Mouse (Mus musculus) spleen, adult 2 months (tissue): ENCODE measurements around the gene Kcne3.

Experiments
- CTCF ChIP-seq: fragments of 200-500 bp; IDR thresholded peaks from 2 replicates; pipeline ENCODE4 v1.5.1; 2011; ENCODE audit warnings: mild to moderate bottlenecking, inconsistent platforms; ENCODE audit not compliant: insufficient read depth, insufficient read length, insufficient replicate concordance; ENCODE audit errors: extremely low read depth
- POLR2A ChIP-seq: fragments of 200-500 bp; IDR thresholded peaks from 2 replicates; pipeline ENCODE4 v1.6.1; 2011; ENCODE audit warnings: low read depth, low read length, inconsistent platforms

DNA sequence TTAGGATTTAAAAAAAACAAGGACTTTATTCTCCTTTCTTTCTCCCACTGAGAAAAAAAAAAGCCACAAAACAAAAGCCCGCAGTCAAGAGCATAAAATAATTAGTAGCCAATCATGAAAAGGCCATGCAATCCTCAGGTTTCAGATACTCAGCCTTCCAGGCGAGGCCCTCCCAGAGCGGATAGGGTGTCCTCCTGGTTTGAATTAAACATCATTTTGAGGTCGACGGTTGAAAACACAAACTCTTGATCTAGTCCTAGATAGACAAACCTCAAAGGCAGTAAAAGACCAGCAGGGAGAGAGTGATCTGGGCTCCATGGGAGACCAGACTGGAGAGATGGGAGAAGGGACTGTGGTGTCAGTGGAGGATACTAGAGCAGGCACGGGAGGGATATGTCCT lies 28.6 kb downstream of the Kcne3 start:
- no peak for TF ChIP-seq CTCF
- TF ChIP-seq POLR2A, result no peak
